Mouse (Mus musculus): ENCODE measurements around the gene H2afy2. TPM values are rescaled to one million over a fixed set of nuclear protein-coding genes. Genes with fewer than 3 reads are reported as not detected.

The H2afy2 gene
- total and polyA plus RNA-seq, 2 experiments = 0.21 to 0.74 TPM

DNA sequence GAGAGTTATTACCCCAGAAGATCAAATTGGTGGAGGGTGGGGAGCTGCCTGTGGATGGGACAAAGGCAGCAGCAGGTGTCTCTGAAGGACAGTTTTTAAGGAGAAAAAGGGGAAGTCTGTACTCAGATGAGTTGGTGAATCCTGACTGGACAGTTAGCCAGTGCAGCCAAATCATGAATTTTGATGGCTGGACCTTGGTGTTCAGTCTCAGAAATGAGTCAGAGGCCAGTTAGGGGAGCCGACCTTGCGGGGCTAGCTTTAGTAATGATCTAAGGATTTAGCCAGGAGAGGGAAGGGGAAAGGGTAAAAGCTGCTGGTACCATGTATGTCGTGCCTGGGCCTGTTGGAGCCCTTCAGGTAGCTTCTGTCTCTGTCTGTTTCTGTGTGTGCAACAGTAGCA, 70.3 kb downstream of the H2afy2 start:
- no peaks in the 10 kb centered on the region for H3K27me3 ChIP-seq (ENCODE audit: control insufficient read depth, insufficient read depth, low read length)
- DNase-seq (ENCODE audit: extremely low read depth, low read depth, low spot score) = no peak
- no peaks in the 10 kb centered on the region for H3K79me2 ChIP-seq (ENCODE audit: control insufficient read depth, insufficient read depth, low read length)
- no peak overlapping the region for H3K9ac ChIP-seq (ENCODE audit: low read depth, low read length)
- no peak overlapping the region for H3K4me3 ChIP-seq (ENCODE audit: insufficient read depth, low read depth, low read length)
- TF ChIP-seq POLR2A (IDR thresholded peaks at IDR 0.05; ENCODE audit: extremely low read depth, insufficient read depth, low read length) (no peak), CTCF (IDR thresholded peaks at IDR 0.05; ENCODE audit: low read depth, low read length) (no peak)
- WGBS = 91% methylated on average over 3 of the region's 3 CpGs
- peaks cover 10% of the 10 kb centered on the region for H3K4me1 ChIP-seq (ENCODE audit: control insufficient read depth, insufficient read depth, low read length)
- no peaks in the 10 kb centered on the region for H3K36me3 ChIP-seq (ENCODE audit: control insufficient read depth, insufficient read depth, low read length)
- no peak overlapping the region for H3K27ac ChIP-seq (replicated peaks; ENCODE audit: insufficient read depth, low read depth, low read length)

DNA sequence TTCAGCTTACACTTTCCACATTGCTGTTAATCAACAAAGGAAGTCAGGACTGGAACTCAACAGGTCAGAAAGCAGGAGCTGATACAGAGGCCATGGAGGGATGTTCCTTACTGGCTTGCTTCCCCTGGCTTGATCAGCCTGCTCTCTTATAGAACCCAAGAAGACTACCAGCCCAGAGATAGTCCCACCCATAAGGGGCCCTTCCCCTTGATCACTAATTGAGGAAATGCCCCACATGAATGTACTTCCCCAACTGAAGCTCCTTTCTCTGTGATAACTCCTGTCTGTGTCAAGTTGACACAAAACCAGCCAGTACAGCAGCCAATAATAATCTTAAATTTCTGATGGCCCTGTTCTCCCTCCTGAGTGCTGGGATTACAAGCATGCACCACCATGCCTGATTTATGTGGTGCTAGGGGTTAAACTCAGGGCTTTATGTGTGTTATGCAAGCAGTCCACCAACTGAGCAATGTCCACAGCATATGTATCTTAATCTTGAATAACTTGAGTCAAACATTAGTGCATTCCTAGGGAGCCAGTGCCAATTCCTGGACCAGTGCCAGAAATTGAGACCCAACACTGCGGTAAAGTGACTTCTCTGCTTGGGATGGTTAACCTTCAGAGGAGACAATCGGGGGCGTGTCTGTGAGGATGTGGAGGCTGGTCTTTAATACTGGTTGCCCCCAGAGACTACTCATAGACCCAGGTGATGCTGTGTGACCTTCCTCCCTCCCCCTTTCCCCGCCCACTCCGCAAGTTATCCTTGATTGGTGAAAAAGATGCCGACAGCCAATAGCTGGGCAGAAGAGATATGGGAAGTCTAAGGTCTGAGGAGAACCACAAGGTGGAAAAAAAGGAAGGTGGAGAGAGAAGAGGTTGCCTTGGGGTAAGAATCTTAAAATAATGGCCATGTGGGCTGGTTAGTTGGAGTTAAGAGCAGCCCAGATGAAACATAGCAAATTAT, 77.3 kb downstream of the H2afy2 start:
- TF ChIP-seq CTCF (IDR thresholded peaks at IDR 0.05; ENCODE audit: low read depth, low read length) (no peak), POLR2A (IDR thresholded peaks at IDR 0.05; ENCODE audit: extremely low read depth, insufficient read depth, low read length) (no peak)
- H3K36me3 ChIP-seq (ENCODE audit: control insufficient read depth, insufficient read depth, low read length) = peaks cover 18% of the 10 kb centered on the region
- no peak overlapping the region for H3K4me3 ChIP-seq (ENCODE audit: insufficient read depth, low read depth, low read length)
- H3K4me1 ChIP-seq (ENCODE audit: control insufficient read depth, insufficient read depth, low read length) = no peaks in the 10 kb centered on the region
- no peaks in the 10 kb centered on the region for H3K27me3 ChIP-seq (ENCODE audit: control insufficient read depth, insufficient read depth, low read length)
- H3K27ac ChIP-seq (replicated peaks; ENCODE audit: insufficient read depth, low read depth, low read length) = no peak overlapping the region
- no peak for DNase-seq (ENCODE audit: extremely low read depth, low read depth, low spot score)
- H3K9ac ChIP-seq (ENCODE audit: low read depth, low read length) = no peak overlapping the region
- WGBS = 72% methylated on average over 6 of the region's 6 CpGs
- no peaks in the 10 kb centered on the region for H3K79me2 ChIP-seq (ENCODE audit: control insufficient read depth, insufficient read depth, low read length)

DNA sequence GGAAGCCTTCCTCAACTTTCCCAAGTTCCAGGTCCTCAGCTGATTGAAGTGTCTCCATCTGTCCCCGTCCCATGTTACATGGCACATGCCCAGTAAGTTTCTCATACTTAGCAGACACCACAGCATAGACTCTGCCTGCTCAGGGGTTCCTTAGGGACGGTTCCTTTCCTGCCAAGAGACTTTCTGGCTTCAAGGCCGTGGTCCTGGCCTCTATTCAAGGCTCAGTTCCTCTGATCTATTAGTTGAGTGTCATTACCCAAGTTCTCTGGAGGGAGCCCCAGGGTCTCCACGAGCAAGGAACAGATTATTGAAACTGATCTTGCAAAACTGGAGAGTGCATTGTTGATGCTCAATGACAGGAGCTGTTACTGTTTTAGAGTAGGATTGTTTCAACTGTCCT, 79.3 kb downstream of the H2afy2 start:
- no peak overlapping the region for H3K9ac ChIP-seq (ENCODE audit: low read depth, low read length)
- 65% methylated on average over 4 of the region's 4 CpGs for WGBS
- no peaks in the 10 kb centered on the region for H3K27me3 ChIP-seq (ENCODE audit: control insufficient read depth, insufficient read depth, low read length)
- no peaks in the 10 kb centered on the region for H3K4me1 ChIP-seq (ENCODE audit: control insufficient read depth, insufficient read depth, low read length)
- TF ChIP-seq CTCF (IDR thresholded peaks at IDR 0.05; ENCODE audit: low read depth, low read length) (no peak), POLR2A (IDR thresholded peaks at IDR 0.05; ENCODE audit: extremely low read depth, insufficient read depth, low read length) (no peak)
- DNase-seq (ENCODE audit: extremely low read depth, low read depth, low spot score) = no peak
- H3K27ac ChIP-seq (replicated peaks; ENCODE audit: insufficient read depth, low read depth, low read length) = no peak overlapping the region
- H3K4me3 ChIP-seq (ENCODE audit: insufficient read depth, low read depth, low read length) = no peak overlapping the region
- H3K79me2 ChIP-seq (ENCODE audit: control insufficient read depth, insufficient read depth, low read length) = no peaks in the 10 kb centered on the region
- peaks cover 26% of the 10 kb centered on the region for H3K36me3 ChIP-seq (ENCODE audit: control insufficient read depth, insufficient read depth, low read length)

- Histone ChIP-seq H3K79me2 (ENCODE audit: control insufficient read depth, insufficient read depth, low read length) (peaks cover 15% of the 10 kb centered on the region), H3K36me3 (ENCODE audit: control insufficient read depth, insufficient read depth, low read length) (peaks cover 17% of the 10 kb centered on the region; the same call in 1 of the 2 replicates), H3K4me3 (ENCODE audit: insufficient read depth, low read depth, low read length) (peak overlapping the region; percentile 88; the same call in 1 of the 2 replicates), H3K27me3 (ENCODE audit: control insufficient read depth, insufficient read depth, low read length) (no peaks in the 10 kb centered on the region), H3K9ac (ENCODE audit: low read depth, low read length) (peak overlapping the region; percentile 97), H3K27ac (replicated peaks; ENCODE audit: insufficient read depth, low read depth, low read length) (peak overlapping the region; percentile 86), H3K4me1 (ENCODE audit: control insufficient read depth, insufficient read depth, low read length) (peaks cover 6% of the 10 kb centered on the region)
- WGBS = 21% methylated on average over 2 of the region's 2 CpGs
- DNase-seq (ENCODE audit: extremely low read depth, low read depth, low spot score) = peak; percentile 94
- TF ChIP-seq CTCF (IDR thresholded peaks at IDR 0.05; ENCODE audit: low read depth, low read length) (no peak), POLR2A (IDR thresholded peaks at IDR 0.05; ENCODE audit: extremely low read depth, insufficient read depth, low read length) (no peak)
Measured at GRCm38 (mm10) chr10:61697028-61697427, 86.9 kb downstream of the H2afy2 start.

DNA sequence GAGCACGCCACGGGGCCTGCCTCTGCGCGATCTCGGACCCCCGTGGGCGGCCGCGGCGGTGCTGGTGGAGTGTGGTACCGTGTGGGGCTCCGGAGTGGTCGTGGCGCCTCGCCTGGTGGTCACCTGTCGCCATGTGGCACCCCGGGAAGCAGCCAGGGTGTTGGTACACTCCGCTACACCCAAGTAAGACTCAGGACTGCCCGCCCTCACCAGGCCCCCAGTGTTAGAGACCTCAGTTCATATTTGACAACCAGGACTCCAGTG, 87.5 kb downstream of the H2afy2 start:
- TF ChIP-seq POLR2A (IDR thresholded peaks at IDR 0.05; ENCODE audit: extremely low read depth, insufficient read depth, low read length) (no peak), CTCF (IDR thresholded peaks at IDR 0.05; ENCODE audit: low read depth, low read length) (no peak)
- Histone ChIP-seq H3K4me3 (ENCODE audit: insufficient read depth, low read depth, low read length) (peak overlapping the region; percentile 88), H3K79me2 (ENCODE audit: control insufficient read depth, insufficient read depth, low read length) (peaks cover 15% of the 10 kb centered on the region), H3K36me3 (ENCODE audit: control insufficient read depth, insufficient read depth, low read length) (peaks cover 16% of the 10 kb centered on the region; the same call in 1 of the 2 replicates), H3K27me3 (ENCODE audit: control insufficient read depth, insufficient read depth, low read length) (no peaks in the 10 kb centered on the region), H3K9ac (ENCODE audit: low read depth, low read length) (peak overlapping the region; percentile 97), H3K4me1 (ENCODE audit: control insufficient read depth, insufficient read depth, low read length) (peaks cover 6% of the 10 kb centered on the region), H3K27ac (replicated peaks; ENCODE audit: insufficient read depth, low read depth, low read length) (peak overlapping the region; percentile 86)
- DNase-seq (ENCODE audit: extremely low read depth, low read depth, low spot score) = no peak
- WGBS = 5% methylated on average over 19 of the region's 19 CpGs

All from liver, adult 2 months (tissue).